Mouse (Mus musculus): ENCODE results near the gene Lnpep. TPM values are rescaled to one million over a fixed set of nuclear protein-coding genes. Genes with fewer than 3 reads are reported as not detected.

The Lnpep gene
- 57.9 TPM for polyA plus RNA-seq (2017; shearing (Covaris generic))

GRCm38 (mm10) chr17:17624957-17625586, at the start of gene Lnpep:
Lnpep (minus strand) TSS chr17:17625050.

Other genes starting within 250 kb of the Lnpep start
- not detected for gene Lix1, start 222.4 kb downstream of the Lnpep start, polyA plus RNA-seq (2017; shearing (Covaris generic))
- not detected for gene Vmn2r90, start 78.7 kb upstream of the Lnpep start, polyA plus RNA-seq (2017; shearing (Covaris generic))
- gene Spaca6, start 202.1 kb upstream of the Lnpep start, polyA plus RNA-seq (2017; shearing (Covaris generic)): 5.2 TPM
- not detected for gene Has1, start 230.2 kb upstream of the Lnpep start, polyA plus RNA-seq (2017; shearing (Covaris generic))